Mouse (Mus musculus): ENCODE data around the gene Trarg1. TPM values are rescaled to one million over a fixed set of nuclear protein-coding genes. Genes with fewer than 3 reads are reported as not detected.
A peak's percentile ranks its signal among the peaks of the same experiment; 100 is the strongest.
"Not testable (repeated sequence)": the region's sequence is repeated elsewhere in the genome, so short reads cannot be mapped to it uniquely, and the experiment has no call there.

Gene Trarg1
- 0.44 and 4.1 TPM in 2 replicates for polyA plus RNA-seq (2014; fragmentation: Nextera tagmentation; extraction: Ambion mirVana)

DNA sequence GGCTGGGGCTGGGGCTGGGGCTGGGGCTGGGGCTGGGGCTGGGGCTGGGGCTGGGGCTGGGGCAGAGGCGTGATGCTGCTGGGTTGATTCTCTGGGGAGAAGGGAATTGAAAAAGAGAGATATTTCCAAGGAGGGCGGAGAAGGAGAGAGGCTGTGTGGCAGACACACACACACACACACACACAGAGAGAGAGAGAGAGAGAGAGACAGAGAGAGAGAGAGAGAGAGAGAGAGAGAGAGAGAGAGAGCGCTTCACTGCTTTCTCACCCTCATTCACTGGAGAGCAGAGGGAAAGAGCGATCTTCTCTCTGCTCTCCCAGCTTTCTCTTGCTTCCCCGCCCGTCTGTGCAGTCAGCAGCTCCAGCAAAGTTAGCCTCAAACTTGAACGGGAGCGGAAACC lies at the start of gene Trarg1:
TSS of gene Trarg1 (plus strand) at position 301 of the 400 bp plus-strand sequence.
- not testable (repeated sequence) for ATAC-seq (ENCODE audit: low read depth); H3K36me3 ChIP-seq (ENCODE audit: control insufficient read depth, insufficient read depth, low read length); H3K27ac ChIP-seq (ENCODE audit: low read depth, low read length); H3K9ac ChIP-seq (replicated peaks; ENCODE audit: low read depth, low read length); H3K27me3 ChIP-seq (ENCODE audit: control insufficient read depth, insufficient read depth, low read length); H3K4me1 ChIP-seq (ENCODE audit: control insufficient read depth, insufficient read depth, low read length); H3K9me3 ChIP-seq (ENCODE audit: control insufficient read depth, low read length); H3K4me2 ChIP-seq (ENCODE audit: low read depth, low read length); H3K4me3 ChIP-seq (ENCODE audit: low read depth, low read length)
- WGBS, result 40% methylated on average over 7 of the region's 8 CpGs

DNA sequence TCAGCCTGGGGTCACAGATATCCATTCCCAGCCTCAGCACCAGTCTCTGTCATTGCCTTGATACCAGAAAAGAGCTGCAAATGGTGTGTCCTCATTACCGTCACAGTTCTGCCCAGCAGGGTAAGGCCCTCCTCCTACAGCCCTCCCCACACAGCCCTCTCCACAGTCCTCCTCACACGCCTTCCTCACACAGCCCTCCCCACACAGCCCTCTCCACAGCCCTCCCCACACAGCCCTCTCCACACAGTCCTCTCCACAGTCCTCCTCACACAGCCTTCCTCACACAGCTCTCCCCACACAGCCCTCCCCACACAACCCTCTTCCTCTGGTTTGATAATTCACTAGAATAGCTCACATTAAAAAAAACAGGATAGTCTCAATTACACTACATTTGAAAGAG lies 49.6 kb upstream of the Trarg1 start:
- Histone ChIP-seq H3K4me2 (ENCODE audit: low read depth, low read length) (no peak overlapping the region), H3K27me3 (ENCODE audit: control insufficient read depth, insufficient read depth, low read length) (no peaks in the 10 kb centered on the region), H3K36me3 (ENCODE audit: control insufficient read depth, insufficient read depth, low read length) (no peaks in the 10 kb centered on the region), H3K9ac (replicated peaks; ENCODE audit: low read depth, low read length) (no peak overlapping the region), H3K4me1 (ENCODE audit: control insufficient read depth, insufficient read depth, low read length) (no peaks in the 10 kb centered on the region), H3K4me3 (ENCODE audit: low read depth, low read length) (no peak overlapping the region), H3K27ac (ENCODE audit: low read depth, low read length) (no peak overlapping the region), H3K9me3 (ENCODE audit: control insufficient read depth, low read length) (no peaks in the 10 kb centered on the region)
- 21% methylated on average over 2 of the region's 2 CpGs for WGBS
- ATAC-seq (ENCODE audit: low read depth), result no peak

DNA sequence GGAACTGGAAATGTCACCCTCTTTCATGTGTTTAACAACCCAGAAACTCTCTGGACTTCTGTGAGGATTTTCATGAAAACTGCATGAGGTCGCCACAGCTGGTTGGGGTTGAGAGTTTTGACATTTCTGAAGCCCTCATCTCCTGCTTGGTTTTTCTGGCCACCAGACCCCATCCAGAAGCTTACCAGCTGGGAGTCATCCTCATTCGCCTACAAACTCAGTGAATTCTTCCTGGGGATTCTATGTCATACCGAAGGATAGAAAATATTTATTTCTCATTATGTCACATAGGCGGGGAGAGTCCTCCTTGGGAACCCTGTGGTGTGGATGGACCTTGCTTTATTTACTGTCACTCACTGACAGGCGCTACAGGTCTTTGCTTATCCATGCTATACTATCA lies 49.1 kb upstream of the Trarg1 start:
- 83% methylated on average over 5 of the region's 5 CpGs for WGBS
- H3K9me3 ChIP-seq (ENCODE audit: control insufficient read depth, low read length), result no peaks in the 10 kb centered on the region

DNA sequence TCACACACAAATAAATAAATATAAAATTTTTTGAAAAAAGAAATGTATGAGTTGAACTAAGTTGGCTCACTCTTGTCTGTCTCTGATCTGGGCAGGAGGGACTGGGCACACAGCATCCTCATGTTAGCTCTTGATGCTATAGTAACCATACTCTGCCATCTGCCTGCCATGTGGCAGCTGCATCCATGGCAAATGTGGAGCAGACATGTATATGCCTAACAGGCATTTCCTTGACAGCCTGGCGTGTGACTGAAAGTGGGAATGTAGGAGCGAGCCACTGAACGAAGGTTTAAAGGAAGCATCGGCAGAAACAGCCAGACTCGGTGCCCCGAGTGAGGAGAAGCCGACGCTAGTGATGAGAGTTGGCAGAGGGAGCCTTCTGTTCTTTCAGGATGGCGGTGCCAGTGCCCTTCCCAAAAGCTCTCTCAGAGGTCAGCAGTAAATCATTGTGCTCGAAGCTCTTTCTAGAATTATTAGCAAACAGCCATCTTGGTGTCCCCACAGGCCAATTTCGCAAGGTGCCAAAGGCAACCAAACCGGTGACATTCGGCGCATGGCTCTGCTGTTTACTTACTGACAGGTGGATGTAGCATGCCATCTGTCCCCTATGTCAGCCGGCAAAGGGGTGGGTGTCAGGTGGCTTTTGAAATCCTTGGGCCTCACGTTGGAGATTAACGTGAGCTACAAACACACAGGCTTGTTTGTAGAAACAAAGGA lies 40.2 kb upstream of the Trarg1 start:
- WGBS, result 38% methylated on average over 17 of the region's 17 CpGs
- H3K9me3 ChIP-seq (ENCODE audit: control insufficient read depth, low read length), result no peaks in the 10 kb centered on the region
- no peak for ATAC-seq (ENCODE audit: low read depth)
- H3K9ac ChIP-seq (replicated peaks; ENCODE audit: low read depth, low read length), result no peak overlapping the region
- no peak overlapping the region for H3K4me3 ChIP-seq (ENCODE audit: low read depth, low read length)
- peak overlapping the region; percentile 12; the same call in 1 of the 2 replicates for H3K27ac ChIP-seq (ENCODE audit: low read depth, low read length)
- no peak overlapping the region for H3K4me2 ChIP-seq (ENCODE audit: low read depth, low read length)
- no peaks in the 10 kb centered on the region for H3K36me3 ChIP-seq (ENCODE audit: control insufficient read depth, insufficient read depth, low read length)
- 0 out of 2 replicates have a peak, but pooled peaks cover 4% of the 10 kb centered on the region for H3K4me1 ChIP-seq (ENCODE audit: control insufficient read depth, insufficient read depth, low read length)
- H3K27me3 ChIP-seq (ENCODE audit: control insufficient read depth, insufficient read depth, low read length), result no peaks in the 10 kb centered on the region

More for the DNA sequence above, 49.1 kb upstream of the Trarg1 start:
- no peak overlapping the region for H3K4me2 ChIP-seq (ENCODE audit: low read depth, low read length)
- ATAC-seq (ENCODE audit: low read depth), result no peak
- no peak overlapping the region for H3K4me3 ChIP-seq (ENCODE audit: low read depth, low read length)
- no peak overlapping the region for H3K27ac ChIP-seq (ENCODE audit: low read depth, low read length)
- H3K4me1 ChIP-seq (ENCODE audit: control insufficient read depth, insufficient read depth, low read length), result no peaks in the 10 kb centered on the region
- no peaks in the 10 kb centered on the region for H3K27me3 ChIP-seq (ENCODE audit: control insufficient read depth, insufficient read depth, low read length)
- no peak overlapping the region for H3K9ac ChIP-seq (replicated peaks; ENCODE audit: low read depth, low read length)
- H3K36me3 ChIP-seq (ENCODE audit: control insufficient read depth, insufficient read depth, low read length), result no peaks in the 10 kb centered on the region

DNA sequence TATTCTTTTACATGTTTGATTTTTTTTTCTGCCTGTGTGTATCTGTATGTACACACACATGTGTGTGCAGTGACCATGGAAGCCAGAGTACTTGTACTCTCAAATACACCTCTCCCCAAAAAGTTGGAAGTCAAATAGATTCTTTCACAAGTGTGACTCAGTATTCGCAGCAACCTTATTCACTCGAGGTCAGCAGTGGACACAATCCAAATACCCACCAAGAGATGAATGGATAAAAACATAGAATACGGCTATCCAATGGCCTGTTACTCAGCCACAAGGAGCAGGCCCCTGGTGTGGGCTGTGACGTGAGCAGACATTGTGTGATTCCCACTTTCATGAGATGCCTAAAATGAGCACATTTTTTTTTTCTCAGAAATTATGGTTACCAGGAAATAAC lies 39.4 kb upstream of the Trarg1 start:
- Histone ChIP-seq H3K4me2 (ENCODE audit: low read depth, low read length) (no peak overlapping the region), H3K9me3 (ENCODE audit: control insufficient read depth, low read length) (no peaks in the 10 kb centered on the region), H3K27ac (ENCODE audit: low read depth, low read length) (no peak overlapping the region), H3K4me3 (ENCODE audit: low read depth, low read length) (no peak overlapping the region), H3K36me3 (ENCODE audit: control insufficient read depth, insufficient read depth, low read length) (no peaks in the 10 kb centered on the region), H3K4me1 (ENCODE audit: control insufficient read depth, insufficient read depth, low read length) (peaks cover 7% of the 10 kb centered on the region; the same call in 1 of the 2 replicates), H3K27me3 (ENCODE audit: control insufficient read depth, insufficient read depth, low read length) (no peaks in the 10 kb centered on the region), H3K9ac (replicated peaks; ENCODE audit: low read depth, low read length) (no peak overlapping the region)
- ATAC-seq (ENCODE audit: low read depth), result no peak
- WGBS, result 67% methylated on average over 4 of the region's 4 CpGs

DNA sequence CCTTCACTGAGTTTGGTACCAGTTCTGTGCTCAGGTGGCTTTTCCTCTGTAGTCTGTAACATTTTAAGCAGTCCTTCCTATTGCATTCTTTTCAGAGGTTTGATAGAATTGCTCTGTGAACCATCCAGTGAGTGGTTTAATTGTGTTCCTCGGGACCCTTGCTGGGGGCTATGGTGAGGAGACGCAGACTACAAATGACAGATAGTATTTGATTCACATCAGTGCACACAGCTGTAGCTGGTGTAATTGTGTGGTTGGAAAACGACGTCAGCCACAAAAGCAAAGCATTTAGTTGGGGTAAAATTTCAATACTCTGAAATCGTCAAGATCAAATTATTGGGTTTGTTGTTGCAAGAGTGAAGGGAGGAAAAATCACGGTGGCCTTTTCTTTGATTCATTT lies 35.4 kb upstream of the Trarg1 start:
- Histone ChIP-seq H3K9me3 (ENCODE audit: control insufficient read depth, low read length) (no peaks in the 10 kb centered on the region), H3K4me3 (ENCODE audit: low read depth, low read length) (no peak overlapping the region), H3K36me3 (ENCODE audit: control insufficient read depth, insufficient read depth, low read length) (no peaks in the 10 kb centered on the region), H3K4me1 (ENCODE audit: control insufficient read depth, insufficient read depth, low read length) (peaks cover 22% of the 10 kb centered on the region), H3K27ac (ENCODE audit: low read depth, low read length) (peak overlapping the region; percentile 60), H3K9ac (replicated peaks; ENCODE audit: low read depth, low read length) (no peak overlapping the region), H3K4me2 (ENCODE audit: low read depth, low read length) (no peak overlapping the region), H3K27me3 (ENCODE audit: control insufficient read depth, insufficient read depth, low read length) (no peaks in the 10 kb centered on the region)
- WGBS, result 34% methylated on average over 6 of the region's 6 CpGs
- no peak for ATAC-seq (ENCODE audit: low read depth)

DNA sequence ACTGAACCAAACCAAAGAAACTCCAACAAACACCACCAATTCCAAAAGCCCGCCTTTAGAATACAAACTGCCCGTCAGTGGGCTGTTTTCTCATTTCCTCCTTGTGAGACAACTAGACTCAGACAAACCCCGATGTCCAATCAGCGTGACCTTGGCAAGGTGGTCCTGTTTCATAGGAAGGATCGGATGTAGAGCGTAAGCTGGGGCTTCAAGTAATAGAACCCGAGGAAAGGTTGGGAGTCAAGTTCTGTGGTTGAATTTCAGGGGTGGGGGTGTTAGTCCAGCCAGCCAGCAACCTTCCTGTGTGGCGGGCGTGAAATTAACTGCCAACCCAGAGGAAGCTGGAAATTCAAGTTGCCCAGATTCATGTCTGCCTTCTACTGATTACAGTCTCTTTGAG lies 34.6 kb upstream of the Trarg1 start:
- H3K4me2 ChIP-seq (ENCODE audit: low read depth, low read length), result no peak overlapping the region
- no peaks in the 10 kb centered on the region for H3K27me3 ChIP-seq (ENCODE audit: control insufficient read depth, insufficient read depth, low read length)
- peak overlapping the region; percentile 60 for H3K27ac ChIP-seq (ENCODE audit: low read depth, low read length)
- 72% methylated on average over 9 of the region's 9 CpGs for WGBS
- H3K9me3 ChIP-seq (ENCODE audit: control insufficient read depth, low read length), result no peaks in the 10 kb centered on the region
- no peak for ATAC-seq (ENCODE audit: low read depth)
- peaks cover 19% of the 10 kb centered on the region for H3K4me1 ChIP-seq (ENCODE audit: control insufficient read depth, insufficient read depth, low read length)
- H3K4me3 ChIP-seq (ENCODE audit: low read depth, low read length), result no peak overlapping the region
- H3K36me3 ChIP-seq (ENCODE audit: control insufficient read depth, insufficient read depth, low read length), result no peaks in the 10 kb centered on the region
- no peak overlapping the region for H3K9ac ChIP-seq (replicated peaks; ENCODE audit: low read depth, low read length)

DNA sequence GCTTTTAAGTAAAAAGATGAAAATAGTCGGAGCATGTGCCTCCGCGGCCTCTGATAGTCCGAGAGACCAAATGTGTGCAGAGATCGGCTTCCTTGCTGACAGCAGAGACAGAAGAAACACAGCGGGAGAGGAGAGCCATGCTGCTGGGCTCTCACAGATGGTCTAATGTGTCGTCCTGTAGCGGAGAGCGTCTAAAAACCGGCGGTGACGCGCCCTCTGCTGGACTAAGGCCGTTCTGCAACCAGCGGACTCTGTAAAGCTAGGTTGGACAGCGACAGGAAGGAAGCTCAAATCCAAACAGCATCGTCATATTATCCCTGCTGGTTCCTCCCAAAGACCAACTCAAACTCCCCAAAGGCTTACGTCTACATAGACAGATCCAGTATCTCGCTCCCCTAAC lies 33.7 kb upstream of the Trarg1 start:
- peaks cover 19% of the 10 kb centered on the region for H3K4me1 ChIP-seq (ENCODE audit: control insufficient read depth, insufficient read depth, low read length)
- peak overlapping the region; percentile 54 for H3K4me2 ChIP-seq (ENCODE audit: low read depth, low read length)
- WGBS, result under 1% methylated on average over 19 of the region's 19 CpGs
- H3K36me3 ChIP-seq (ENCODE audit: control insufficient read depth, insufficient read depth, low read length), result no peaks in the 10 kb centered on the region
- peak overlapping the region; percentile 32; the same call in 1 of the 2 replicates for H3K9ac ChIP-seq (replicated peaks; ENCODE audit: low read depth, low read length)
- H3K4me3 ChIP-seq (ENCODE audit: low read depth, low read length), result 0 out of 2 replicates have a peak overlapping the region, but pooled peaks have one; percentile 16
- no peaks in the 10 kb centered on the region for H3K9me3 ChIP-seq (ENCODE audit: control insufficient read depth, low read length)
- no peaks in the 10 kb centered on the region for H3K27me3 ChIP-seq (ENCODE audit: control insufficient read depth, insufficient read depth, low read length)
- no peak overlapping the region for H3K27ac ChIP-seq (ENCODE audit: low read depth, low read length)
- peak; percentile 73 for ATAC-seq (ENCODE audit: low read depth)

DNA sequence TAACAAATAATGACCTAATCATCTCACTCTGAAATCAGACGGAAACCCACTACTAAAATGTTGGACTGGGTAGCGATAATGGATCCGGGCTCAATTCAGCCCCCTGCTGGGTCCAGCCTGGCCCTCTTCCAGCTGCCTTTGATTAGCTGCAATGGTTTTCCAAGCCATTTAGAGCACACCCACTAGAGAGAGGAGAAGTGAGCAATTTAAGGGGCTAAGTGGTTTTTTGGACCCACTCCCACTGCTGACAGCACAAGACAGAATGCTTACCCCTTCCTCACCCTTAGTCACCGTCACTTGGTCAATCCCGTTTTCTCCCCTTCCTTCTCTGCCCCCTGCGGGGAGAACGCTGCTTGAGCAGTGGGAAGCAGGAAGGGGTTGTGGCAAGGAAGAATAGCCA lies 32.5 kb upstream of the Trarg1 start:
- Histone ChIP-seq H3K4me3 (ENCODE audit: low read depth, low read length) (0 out of 2 replicates have a peak overlapping the region, but pooled peaks have one; percentile 6), H3K9ac (replicated peaks; ENCODE audit: low read depth, low read length) (no peak overlapping the region)
- 0% methylated on average over 7 of the region's 7 CpGs for WGBS

More for the DNA sequence above, 32.5 kb upstream of the Trarg1 start:
- Histone ChIP-seq H3K4me1 (ENCODE audit: control insufficient read depth, insufficient read depth, low read length) (peaks cover 19% of the 10 kb centered on the region), H3K4me2 (ENCODE audit: low read depth, low read length) (peak overlapping the region; percentile 31), H3K27me3 (ENCODE audit: control insufficient read depth, insufficient read depth, low read length) (no peaks in the 10 kb centered on the region), H3K36me3 (ENCODE audit: control insufficient read depth, insufficient read depth, low read length) (no peaks in the 10 kb centered on the region), H3K27ac (ENCODE audit: low read depth, low read length) (peak overlapping the region; percentile 63), H3K9me3 (ENCODE audit: control insufficient read depth, low read length) (no peaks in the 10 kb centered on the region)
- ATAC-seq (ENCODE audit: low read depth), result peak; percentile 79
